Mouse (Mus musculus) myocyte (in vitro differentiated cells): ENCODE results near the gene Csnk1d.

Experiments used
- CEBPB ChIP-seq: IDR thresholded peaks from 2 replicates; pipeline ENCODE4 v1.6.1; 2011; ENCODE audit warnings: mild to moderate bottlenecking, moderate library complexity; ENCODE audit not compliant: poor library complexity, insufficient read depth, severe bottlenecking
- E2F4 ChIP-seq: IDR thresholded peaks from one replicate; pipeline ENCODE4 v1.6.1; 2011; ENCODE audit warnings: mild to moderate bottlenecking, control low read depth, moderate library complexity; ENCODE audit not compliant: insufficient read depth
- MAX ChIP-seq: IDR thresholded peaks from one replicate; pipeline ENCODE4 v1.6.1; 2011; ENCODE audit warnings: low read depth, mild to moderate bottlenecking, control low read depth
- MYOD1 ChIP-seq, 3 experiments: IDR thresholded peaks; one replicate each; pipeline ENCODE4 v1.6.1; 2011; ENCODE audit warnings: control low read depth in 2 of 3, low read depth in 2 of 3, mild to moderate bottlenecking in 2 of 3, moderate library complexity in 1 of 3; ENCODE audit not compliant: insufficient read length in 2 of 3, control insufficient read depth in 1 of 3
- MYOG ChIP-seq, 3 experiments: IDR thresholded peaks; one replicate each; pipeline ENCODE4 v1.6.1; 2011; ENCODE audit warnings: control low read depth in 2 of 3, low read depth in 2 of 3, mild to moderate bottlenecking in 2 of 3; ENCODE audit not compliant: insufficient read length in 2 of 3, control insufficient read depth in 1 of 3, insufficient read depth in 1 of 3
- POLR2A ChIP-seq: IDR thresholded peaks from one replicate; pipeline ENCODE4 v1.6.1; 2011; ENCODE audit warnings: low read depth, mild to moderate bottlenecking, control low read depth, moderate library complexity; ENCODE audit not compliant: insufficient read length
- POLR2AphosphoS2 ChIP-seq: IDR thresholded peaks from one replicate; pipeline ENCODE4 v1.6.1; 2011; ENCODE audit warnings: low read depth, control low read depth; ENCODE audit not compliant: insufficient read length
- REST ChIP-seq: IDR thresholded peaks from one replicate; pipeline ENCODE4 v1.6.1; 2011; ENCODE audit warnings: mild to moderate bottlenecking, control low read depth, moderate library complexity; ENCODE audit not compliant: insufficient read depth, insufficient read length
- TCF12 ChIP-seq: IDR thresholded peaks from one replicate; pipeline ENCODE4 v1.6.1; 2011; ENCODE audit warnings: mild to moderate bottlenecking, control low read depth; ENCODE audit not compliant: poor library complexity, insufficient read depth, severe bottlenecking
- TCF3 ChIP-seq: IDR thresholded peaks from one replicate; pipeline ENCODE4 v1.6.1; 2011; ENCODE audit warnings: low read depth, control low read depth; ENCODE audit not compliant: insufficient read length
- USF1 ChIP-seq: IDR thresholded peaks from one replicate; pipeline ENCODE4 v1.6.1; 2011; ENCODE audit warnings: low read depth, mild to moderate bottlenecking, control low read depth, moderate library complexity

DNA sequence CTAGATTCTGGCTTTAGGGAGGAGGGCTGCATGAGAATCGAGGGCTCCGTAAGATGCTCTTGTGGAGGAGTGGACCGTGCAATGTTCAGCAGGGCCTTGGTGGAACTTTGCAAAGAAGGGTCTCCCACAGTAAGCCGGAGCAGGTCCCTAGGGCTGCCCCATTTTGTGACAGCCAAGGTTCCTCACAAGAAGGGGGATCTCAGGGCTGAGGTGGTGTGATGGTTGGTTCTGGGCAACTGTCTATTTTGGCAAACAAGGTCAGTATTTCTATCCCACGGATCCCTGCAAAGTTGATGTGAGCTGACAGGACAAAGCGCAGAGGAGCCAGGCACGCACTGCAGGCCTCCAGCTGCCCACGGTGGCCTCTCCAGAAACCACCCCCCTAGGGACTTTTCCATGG lies 39.9 kb downstream of the Csnk1d start:
- TF ChIP-seq POLR2A (no peak), MAX (no peak), CEBPB (no peak), TCF12 (no peak), REST (no peak), POLR2AphosphoS2 (no peak), MYOG (IDR thresholded peaks at IDR 0.05; ENCODE audit: control insufficient read depth in 1 of 3, insufficient read depth in 1 of 3, insufficient read length in 2 of 3, low read depth in 2 of 3) (no peak), E2F4 (no peak), MYOD1 (IDR thresholded peaks at IDR 0.05; ENCODE audit: control insufficient read depth in 1 of 3, insufficient read length in 2 of 3, low read depth in 2 of 3) (no peak), USF1 (no peak), TCF3 (no peak)
